Mouse (Mus musculus) midbrain, embryonic 13.5 days (tissue): Measurements from ENCODE around the gene Mettl2. TPM values are rescaled to one million over a fixed set of nuclear protein-coding genes. Genes with fewer than 3 reads are reported as not detected.
A peak's percentile ranks its signal among the peaks of the same experiment; 100 is the strongest.

Experiments used
- ATAC-seq: fragments of 200-750 bp; cut with Nextera tagmentation; 2 replicates; pipeline ENCODE4 v1.8.0; 2017; ENCODE audit warnings: mild to moderate bottlenecking, moderate TSS enrichment, moderate library complexity
- H3K27ac ChIP-seq: fragments of 300-500 bp; sonication (generic); 2 replicates; pipeline ENCODE4 v1.5.1; 2015; ENCODE audit warnings: inconsistent platforms, mild to moderate bottlenecking, moderate library complexity
- H3K27me3 ChIP-seq: fragments of 300-500 bp; sonication (generic); 2 replicates; pipeline ENCODE4 v1.6.1; 2015; ENCODE audit warnings: mild to moderate bottlenecking, inconsistent platforms
- H3K36me3 ChIP-seq: fragments of 300-500 bp; sonication (generic); 2 replicates; pipeline ENCODE4 v1.6.1; 2015; ENCODE audit warnings: mild to moderate bottlenecking, inconsistent platforms
- H3K4me1 ChIP-seq: fragments of 300-500 bp; sonication (generic); replicated peaks from 2 replicates; pipeline ENCODE4 v1.6.1; 2015; ENCODE audit warnings: inconsistent platforms
- H3K4me2 ChIP-seq: fragments of 300-500 bp; sonication (generic); replicated peaks from 2 replicates; pipeline ENCODE4 v1.6.1; 2015; ENCODE audit warnings: moderate library complexity, mild to moderate bottlenecking, inconsistent platforms
- H3K4me3 ChIP-seq: fragments of 300-500 bp; sonication (generic); replicated peaks from 2 replicates; pipeline ENCODE4 v1.5.1; 2015; ENCODE audit warnings: mild to moderate bottlenecking, inconsistent platforms
- H3K9ac ChIP-seq: fragments of 300-500 bp; sonication (generic); replicated peaks from 2 replicates; pipeline ENCODE4 v1.6.1; 2015; ENCODE audit warnings: mild to moderate bottlenecking, inconsistent platforms
- H3K9me3 ChIP-seq: fragments of 300-500 bp; sonication (generic); 2 replicates; pipeline ENCODE4 v1.6.1; 2016; ENCODE audit warnings: mild to moderate bottlenecking, inconsistent platforms
- WGBS: fragments of 180-500 bp; shearing (Covaris S2); methylation state at CpG from one replicate; pipeline ENCODE4 v1.1.7; 2015; 5-methylcytosine and 5-hydroxymethylcytosine counted together
- polyA plus RNA-seq: library from polyadenylated mRNA; unstranded; fragments of >200 nt; fragmentation: Nextera tagmentation; extraction: Ambion mirVana; gene quantifications from 2 replicates; pipeline ENCODE4 v1.2.1, GENCODE M21; 2015

Gene Mettl2
- polyA plus RNA-seq, 1 experiment from 2014 or later: 32.0 TPM

GRCm38 (mm10) chr11:105144508-105145210 lies 18.4 kb downstream of the Mettl2 start:
- no peaks in the 10 kb centered on the region for H3K4me1 ChIP-seq
- no peaks in the 10 kb centered on the region for H3K9me3 ChIP-seq
- no peak overlapping the region for H3K9ac ChIP-seq
- H3K36me3 ChIP-seq: peaks cover 20% of the 10 kb centered on the region
- no peaks in the 10 kb centered on the region for H3K27me3 ChIP-seq
- no peak overlapping the region for H3K4me2 ChIP-seq
- H3K4me3 ChIP-seq: no peak overlapping the region
- no peak for ATAC-seq
- 85% methylated on average over 11 of the region's 11 CpGs for WGBS
- no peak overlapping the region for H3K27ac ChIP-seq

- no peak overlapping the region for H3K27ac ChIP-seq
- H3K4me3 ChIP-seq: no peak overlapping the region
- no peaks in the 10 kb centered on the region for H3K9me3 ChIP-seq
- H3K27me3 ChIP-seq: no peaks in the 10 kb centered on the region
- H3K4me1 ChIP-seq: no peaks in the 10 kb centered on the region
- WGBS: 90% methylated on average over 10 of the region's 10 CpGs
- H3K36me3 ChIP-seq: peaks cover 15% of the 10 kb centered on the region
- ATAC-seq: no peak
- H3K9ac ChIP-seq: no peak overlapping the region
- H3K4me2 ChIP-seq: no peak overlapping the region
Observed at GRCm38 (mm10) chr11:105145211-105145610, 19.0 kb downstream of the Mettl2 start.

GRCm38 (mm10) chr11:105146593-105146992 lies 20.4 kb downstream of the Mettl2 start, which contains the start of gene Gm10842:
Gene Gm10842 (plus strand): TSS chr11:105146893.
- H3K4me2 ChIP-seq: no peak within 1 kb of the TSS
- H3K27me3 ChIP-seq: no peaks in the 10 kb centered on the region
- no peak for ATAC-seq
- no peak within 1 kb of the TSS for H3K9ac ChIP-seq
- no peak within 1 kb of the TSS for H3K27ac ChIP-seq
- no peak within 1 kb of the TSS for H3K4me3 ChIP-seq
- 68% methylated on average over 3 of the region's 3 CpGs for WGBS
- H3K9me3 ChIP-seq: no peaks in the 10 kb centered on the region
- 0 out of 2 replicates have a peak, but pooled peaks cover 8% of the 10 kb centered on the region for H3K4me1 ChIP-seq
- H3K36me3 ChIP-seq: 0 out of 2 replicates have a peak, but pooled peaks cover 4% of the 10 kb centered on the region

GRCm38 (mm10) chr11:105149353-105149752 lies 23.1 kb downstream of the Mettl2 start:
- Histone ChIP-seq H3K27me3 (no peaks in the 10 kb centered on the region), H3K4me1 (peaks cover 18% of the 10 kb centered on the region; the same call in 1 of the 2 replicates), H3K4me2 (no peak overlapping the region), H3K4me3 (no peak overlapping the region), H3K27ac (no peak overlapping the region), H3K36me3 (no peaks in the 10 kb centered on the region), H3K9ac (no peak overlapping the region), H3K9me3 (no peaks in the 10 kb centered on the region)
- WGBS: 84% methylated on average over 3 of the region's 3 CpGs
- no peak for ATAC-seq

- Histone ChIP-seq H3K27ac (no peak overlapping the region), H3K36me3 (no peaks in the 10 kb centered on the region), H3K4me1 (peaks cover 18% of the 10 kb centered on the region; the same call in 1 of the 2 replicates), H3K27me3 (no peaks in the 10 kb centered on the region), H3K9me3 (no peaks in the 10 kb centered on the region), H3K9ac (no peak overlapping the region), H3K4me2 (no peak overlapping the region), H3K4me3 (no peak overlapping the region)
- ATAC-seq: no peak
- WGBS: 92% methylated on average over 1 of the region's 1 CpGs
Observed at GRCm38 (mm10) chr11:105149766-105150165, 23.5 kb downstream of the Mettl2 start.

- WGBS: 59% methylated on average over 4 of the region's 4 CpGs
- ATAC-seq: no peak
- no peaks in the 10 kb centered on the region for H3K9me3 ChIP-seq
Observed at GRCm38 (mm10) chr11:105150691-105151090, 24.5 kb downstream of the Mettl2 start.

GRCm38 (mm10) chr11:105151226-105152016 lies 25.2 kb downstream of the Mettl2 start:
- H3K9me3 ChIP-seq: no peaks in the 10 kb centered on the region
- ATAC-seq: 0 out of 2 replicates have a peak, but pooled peaks have one; percentile 53
- 29% methylated on average over 17 of the region's 19 CpGs for WGBS
- no peaks in the 10 kb centered on the region for H3K36me3 ChIP-seq
- no peak overlapping the region for H3K27ac ChIP-seq
- H3K9ac ChIP-seq: peak overlapping the region; percentile 41
- no peaks in the 10 kb centered on the region for H3K27me3 ChIP-seq
- H3K4me2 ChIP-seq: peak overlapping the region; percentile 37
- H3K4me1 ChIP-seq: peaks cover 18% of the 10 kb centered on the region; the same call in 1 of the 2 replicates
- no peak overlapping the region for H3K4me3 ChIP-seq

More at GRCm38 (mm10) chr11:105150691-105151090, 24.5 kb downstream of the Mettl2 start:
- Histone ChIP-seq H3K36me3 (no peaks in the 10 kb centered on the region), H3K4me2 (no peak overlapping the region), H3K4me3 (no peak overlapping the region), H3K4me1 (peaks cover 18% of the 10 kb centered on the region; the same call in 1 of the 2 replicates), H3K27me3 (no peaks in the 10 kb centered on the region), H3K27ac (no peak overlapping the region), H3K9ac (no peak overlapping the region)

GRCm38 (mm10) chr11:105152017-105152300 lies 25.7 kb downstream of the Mettl2 start:
- H3K4me1 ChIP-seq: peaks cover 18% of the 10 kb centered on the region; the same call in 1 of the 2 replicates
- no CpG with 5 or more reads among the region's 4 CpGs for WGBS
- ATAC-seq: no peak

GRCm38 (mm10) chr11:105152357-105152899 lies 26.2 kb downstream of the Mettl2 start:
- H3K9me3 ChIP-seq: no peaks in the 10 kb centered on the region
- no peak overlapping the region for H3K4me2 ChIP-seq
- H3K27me3 ChIP-seq: no peaks in the 10 kb centered on the region
- H3K9ac ChIP-seq: no peak overlapping the region
- no peak overlapping the region for H3K27ac ChIP-seq
- H3K4me3 ChIP-seq: no peak overlapping the region
- no peak for ATAC-seq
- WGBS: 85% methylated on average over 11 of the region's 11 CpGs
- H3K4me1 ChIP-seq: peaks cover 18% of the 10 kb centered on the region; the same call in 1 of the 2 replicates
- no peaks in the 10 kb centered on the region for H3K36me3 ChIP-seq

More at GRCm38 (mm10) chr11:105152017-105152300, 25.7 kb downstream of the Mettl2 start:
- Histone ChIP-seq H3K4me2 (peak overlapping the region; percentile 37), H3K27ac (no peak overlapping the region), H3K4me3 (no peak overlapping the region), H3K9me3 (no peaks in the 10 kb centered on the region), H3K36me3 (no peaks in the 10 kb centered on the region), H3K27me3 (no peaks in the 10 kb centered on the region), H3K9ac (peak overlapping the region; percentile 41)

GRCm38 (mm10) chr11:105153068-105153833 lies 27.0 kb downstream of the Mettl2 start:
- Histone ChIP-seq H3K4me2 (no peak overlapping the region), H3K4me3 (no peak overlapping the region), H3K4me1 (peaks cover 18% of the 10 kb centered on the region; the same call in 1 of the 2 replicates), H3K27ac (no peak overlapping the region), H3K9ac (no peak overlapping the region), H3K36me3 (no peaks in the 10 kb centered on the region), H3K9me3 (no peaks in the 10 kb centered on the region), H3K27me3 (no peaks in the 10 kb centered on the region)
- WGBS: 33% methylated on average over 12 of the region's 12 CpGs
- peak; percentile 82 for ATAC-seq

GRCm38 (mm10) chr11:105155915-105156314 lies 29.7 kb downstream of the Mettl2 start:
- peaks cover 16% of the 10 kb centered on the region; the same call in 1 of the 2 replicates for H3K4me1 ChIP-seq
- no peak overlapping the region for H3K4me2 ChIP-seq
- H3K4me3 ChIP-seq: no peak overlapping the region
- no peak overlapping the region for H3K27ac ChIP-seq
- no peaks in the 10 kb centered on the region for H3K36me3 ChIP-seq
- H3K9ac ChIP-seq: no peak overlapping the region
- no peak for ATAC-seq
- H3K9me3 ChIP-seq: no peaks in the 10 kb centered on the region
- no peaks in the 10 kb centered on the region for H3K27me3 ChIP-seq
- 90% methylated on average over 4 of the region's 4 CpGs for WGBS
